Mouse (Mus musculus) stomach, embryonic 15.5 days (tissue): ENCODE results near the gene Efcab2. TPM values are rescaled to one million over a fixed set of nuclear protein-coding genes. Genes with fewer than 3 reads are reported as not detected.

Experiments
- ATAC-seq: fragments of 200-750 bp; cut with Nextera tagmentation; 2 replicates; pipeline ENCODE4 v1.8.0; 2017; ENCODE audit warnings: low read depth, moderate number of reproducible peaks, moderate TSS enrichment; ENCODE audit not compliant: insufficient read depth, low FRiP score
- H3K27ac ChIP-seq: fragments of 300-500 bp; sonication (generic); 2 replicates; pipeline ENCODE4 v1.5.1; 2015; ENCODE audit warnings: mild to moderate bottlenecking, inconsistent platforms
- H3K27me3 ChIP-seq: fragments of 300-500 bp; sonication (generic); replicated peaks from 2 replicates; pipeline ENCODE4 v1.6.1; 2015; ENCODE audit warnings: inconsistent platforms
- H3K36me3 ChIP-seq: fragments of 300-500 bp; sonication (generic); 2 replicates; pipeline ENCODE4 v1.6.1; 2015; ENCODE audit warnings: inconsistent platforms
- H3K4me1 ChIP-seq: fragments of 300-500 bp; sonication (generic); 2 replicates; pipeline ENCODE4 v1.6.1; 2015; ENCODE audit warnings: inconsistent platforms
- H3K4me2 ChIP-seq: fragments of 300-500 bp; sonication (generic); 2 replicates; pipeline ENCODE4 v1.6.1; 2015; ENCODE audit warnings: mild to moderate bottlenecking, inconsistent platforms
- H3K4me3 ChIP-seq: fragments of 300-500 bp; sonication (generic); replicated peaks from 2 replicates; pipeline ENCODE4 v1.5.1; 2015; ENCODE audit warnings: inconsistent platforms
- H3K9ac ChIP-seq: fragments of 300-500 bp; sonication (generic); 2 replicates; pipeline ENCODE4 v1.6.1; 2015; ENCODE audit warnings: inconsistent platforms
- H3K9me3 ChIP-seq: fragments of 300-500 bp; sonication (generic); 2 replicates; pipeline ENCODE4 v1.6.1; 2016; ENCODE audit warnings: inconsistent platforms
- WGBS: fragments of 180-500 bp; shearing (Covaris S2); methylation state at CpG from one replicate; pipeline ENCODE4 v1.1.7; 2015; 5-methylcytosine and 5-hydroxymethylcytosine counted together
- microRNA-seq: library from miRNA; unstranded; fragments of <30 nt; microRNA quantifications from one replicate; pipeline ENCODE4, GENCODE M21; 2016
- polyA plus RNA-seq: library from polyadenylated mRNA; unstranded; fragments of >200 nt; fragmentation: Nextera tagmentation; extraction: Ambion mirVana; gene quantifications from 2 replicates; pipeline ENCODE4 v1.2.1, GENCODE M21; 2015

The Efcab2 gene
- polyA plus RNA-seq, 1 experiment from 2014 or later: 6.3 TPM

DNA sequence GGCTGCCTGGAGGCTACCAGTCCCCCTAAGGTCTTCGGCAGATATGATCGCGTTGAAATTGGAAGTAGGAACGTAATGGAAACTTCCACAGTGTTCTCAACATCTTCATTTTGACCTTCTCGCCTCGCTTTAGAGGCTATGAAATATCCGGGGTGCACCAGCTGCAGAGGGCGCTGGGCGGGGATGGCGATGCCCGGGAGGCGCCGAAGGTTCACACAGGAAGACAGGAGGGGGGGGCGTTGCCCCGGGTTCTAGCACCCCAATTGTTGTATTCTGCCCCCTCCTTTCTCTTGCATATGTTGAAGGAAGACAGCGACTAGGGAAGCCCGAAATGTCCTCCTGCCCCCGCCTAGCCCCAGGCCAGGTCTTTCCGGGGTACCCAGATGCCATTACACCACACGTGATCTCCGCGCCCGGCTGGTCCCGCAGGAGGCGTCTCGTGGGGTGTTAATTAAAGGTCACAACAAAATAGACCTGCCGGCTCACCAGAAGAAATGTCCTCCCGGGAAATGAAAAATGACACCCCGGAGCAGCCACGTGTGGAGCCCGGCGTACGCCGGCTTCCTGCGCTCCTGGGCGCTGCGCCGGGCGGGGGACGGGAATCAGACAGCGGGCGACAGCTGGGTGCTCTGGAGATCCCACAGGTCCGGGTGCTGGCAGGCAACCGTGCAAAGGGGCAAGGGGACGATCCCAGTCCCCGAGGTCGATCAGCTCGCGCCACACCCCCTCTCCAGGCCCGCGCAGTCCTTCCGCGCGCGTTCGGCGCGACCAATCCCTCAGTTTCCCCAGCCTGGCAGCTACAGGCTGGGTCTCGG lies 121.9 kb downstream of the Efcab2 start:
- Histone ChIP-seq H3K4me1 (peaks cover 26% of the 10 kb centered on the region), H3K27me3 (peaks cover 21% of the 10 kb centered on the region), H3K9ac (peak overlapping the region; percentile 50), H3K36me3 (no peaks in the 10 kb centered on the region), H3K4me2 (peak overlapping the region; percentile 99), H3K9me3 (no peaks in the 10 kb centered on the region), H3K27ac (no peak overlapping the region; the same call in 1 of the 2 replicates), H3K4me3 (peak overlapping the region; percentile 65)
- under 1% methylated on average over 59 of the region's 59 CpGs for WGBS
- ATAC-seq: 0 out of 2 replicates have a peak, but pooled peaks have one; percentile 38

DNA sequence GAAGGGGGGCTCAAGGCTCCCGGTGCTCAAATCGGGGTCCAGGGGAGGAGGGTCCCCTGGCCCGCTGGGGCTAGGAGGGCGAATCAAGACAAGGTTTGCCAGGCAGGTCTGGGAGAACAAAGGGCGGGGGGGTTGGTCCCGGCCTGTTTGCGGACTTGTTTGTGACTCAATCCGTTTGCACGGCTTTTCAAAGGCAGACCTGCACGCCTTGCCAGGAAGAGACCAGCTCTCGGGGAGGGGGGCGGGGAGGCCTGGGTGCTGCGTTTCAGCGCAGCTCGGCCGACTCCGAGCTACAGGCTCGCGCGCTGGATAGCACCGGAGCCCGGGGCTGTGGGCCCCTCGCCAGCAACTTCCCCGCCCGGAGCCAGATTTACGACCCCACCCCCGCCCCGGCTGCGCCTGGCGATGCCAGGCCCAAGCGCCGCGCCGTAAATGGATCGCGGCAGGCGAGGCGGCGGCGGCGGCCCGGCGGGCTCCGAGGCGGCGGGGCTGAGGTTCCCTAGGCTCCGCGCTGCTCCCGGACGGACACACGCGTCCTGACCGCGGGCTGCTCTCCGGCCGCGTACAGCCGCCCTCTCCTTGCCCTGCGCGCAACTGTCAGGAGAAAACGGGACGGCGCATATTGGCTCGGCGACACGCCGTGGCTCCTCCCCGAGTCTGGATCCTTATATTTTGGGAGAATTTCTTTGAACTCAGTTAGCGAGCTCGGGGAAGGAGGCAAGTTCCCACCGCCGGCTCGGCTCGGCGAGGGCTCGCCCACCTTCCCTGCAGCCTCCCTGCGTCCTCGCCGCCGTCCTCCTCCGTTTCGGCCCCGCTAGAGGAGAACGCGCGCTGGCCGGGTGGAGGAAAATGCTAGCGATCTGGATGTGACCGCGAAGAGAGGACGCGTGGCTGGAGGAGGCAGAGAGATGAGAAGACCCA lies 122.8 kb downstream of the Efcab2 start, which contains the start of gene Kif26b:
Kif26b (plus strand) TSS at position 695 of the 921 bp plus-strand sequence.
- Histone ChIP-seq H3K9ac (peak within 1 kb of the TSS; percentile 50), H3K36me3 (no peaks in the 10 kb centered on the region), H3K4me1 (peaks cover 26% of the 10 kb centered on the region), H3K9me3 (no peaks in the 10 kb centered on the region), H3K4me2 (peak within 1 kb of the TSS; percentile 99), H3K27me3 (peaks cover 21% of the 10 kb centered on the region), H3K4me3 (peak within 1 kb of the TSS; percentile 65), H3K27ac (peak within 1 kb of the TSS; percentile 73)
- under 1% methylated on average over 83 of the region's 92 CpGs for WGBS
- peak; percentile 59 for ATAC-seq

GRCm38 (mm10) chr1:178529512-178530300 lies 123.8 kb downstream of the Efcab2 start:
- H3K9ac ChIP-seq: peak overlapping the region; percentile 29; the same call in 1 of the 2 replicates
- H3K9me3 ChIP-seq: no peaks in the 10 kb centered on the region
- no peak for ATAC-seq
- H3K4me2 ChIP-seq: peak overlapping the region; percentile 99
- H3K4me3 ChIP-seq: peak overlapping the region; percentile 65
- no peaks in the 10 kb centered on the region for H3K36me3 ChIP-seq
- peaks cover 26% of the 10 kb centered on the region for H3K4me1 ChIP-seq
- 2% methylated on average over 38 of the region's 38 CpGs for WGBS
- peaks cover 21% of the 10 kb centered on the region for H3K27me3 ChIP-seq
- peak overlapping the region; percentile 73 for H3K27ac ChIP-seq

DNA sequence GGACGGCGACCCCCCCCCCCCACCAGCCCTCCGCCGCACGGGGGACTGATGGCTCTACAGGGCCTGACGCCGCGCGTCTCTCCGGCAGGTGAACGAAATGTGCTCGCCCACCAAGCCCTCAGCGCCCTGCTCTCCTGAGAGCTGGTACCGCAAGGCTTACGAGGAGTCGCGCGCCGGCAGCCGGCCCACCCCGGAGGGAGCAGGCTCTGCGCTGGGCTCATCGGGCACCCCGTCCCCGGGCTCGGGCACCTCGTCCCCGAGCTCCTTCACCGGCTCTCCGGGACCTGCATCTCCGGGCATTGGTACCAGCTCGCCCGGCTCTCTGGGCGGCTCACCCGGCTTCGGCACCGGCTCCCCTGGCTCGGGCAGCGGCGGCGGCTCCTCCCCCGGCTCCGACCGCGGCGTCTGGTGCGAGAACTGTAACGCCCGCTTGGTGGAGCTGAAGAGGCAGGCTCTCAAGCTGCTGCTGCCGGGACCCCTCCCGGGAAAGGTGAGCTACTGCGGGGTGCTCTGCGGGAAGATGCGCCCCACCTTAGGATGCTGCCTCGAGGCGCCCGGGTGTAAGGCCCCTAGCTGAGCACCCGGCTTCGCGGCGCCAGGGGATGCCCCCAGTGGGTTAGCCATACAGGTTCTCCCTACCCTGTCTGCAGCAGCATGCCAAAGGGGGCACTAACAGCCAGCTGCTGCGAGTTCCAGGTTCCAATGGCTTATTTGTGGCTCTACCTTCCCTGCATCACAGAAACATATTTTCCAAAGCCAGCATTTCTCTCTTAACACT lies 124.6 kb downstream of the Efcab2 start:
- Histone ChIP-seq H3K9me3 (no peaks in the 10 kb centered on the region), H3K27me3 (peaks cover 21% of the 10 kb centered on the region), H3K4me2 (peak overlapping the region; percentile 99), H3K27ac (no peak overlapping the region), H3K36me3 (no peaks in the 10 kb centered on the region), H3K4me1 (peaks cover 26% of the 10 kb centered on the region), H3K9ac (peak overlapping the region; percentile 29; the same call in 1 of the 2 replicates), H3K4me3 (peak overlapping the region; percentile 65)
- 0 out of 2 replicates have a peak, but pooled peaks have one; percentile 21 for ATAC-seq
- WGBS: under 1% methylated on average over 62 of the region's 62 CpGs

Small RNA genes lying within 50 kb of the gene (microRNA-seq; reads per million reads assigned to microRNA genes)
- gene Gm27458: not detected

Other genes starting within 250 kb of the Efcab2 start
- 23.1 and 25.2 TPM in 2 replicates for gene Desi2, start 218.7 kb upstream of the Efcab2 start, polyA plus RNA-seq
- 134 and 137 TPM in 2 replicates for gene Cox20, start 87.0 kb upstream of the Efcab2 start, polyA plus RNA-seq
- gene Hnrnpu, start 68.3 kb upstream of the Efcab2 start, polyA plus RNA-seq: 375 and 402 TPM in 2 replicates
- 3.4 and 5.7 TPM in 2 replicates for gene Kif26b, start 123.0 kb downstream of the Efcab2 start, polyA plus RNA-seq